Mouse (Mus musculus): ENCODE data around the gene Abhd17a. TPM values are rescaled to one million over a fixed set of nuclear protein-coding genes. Genes with fewer than 3 reads are reported as not detected.

Abhd17a gene
- polyA plus RNA-seq, 1 experiment = 310 TPM

DNA sequence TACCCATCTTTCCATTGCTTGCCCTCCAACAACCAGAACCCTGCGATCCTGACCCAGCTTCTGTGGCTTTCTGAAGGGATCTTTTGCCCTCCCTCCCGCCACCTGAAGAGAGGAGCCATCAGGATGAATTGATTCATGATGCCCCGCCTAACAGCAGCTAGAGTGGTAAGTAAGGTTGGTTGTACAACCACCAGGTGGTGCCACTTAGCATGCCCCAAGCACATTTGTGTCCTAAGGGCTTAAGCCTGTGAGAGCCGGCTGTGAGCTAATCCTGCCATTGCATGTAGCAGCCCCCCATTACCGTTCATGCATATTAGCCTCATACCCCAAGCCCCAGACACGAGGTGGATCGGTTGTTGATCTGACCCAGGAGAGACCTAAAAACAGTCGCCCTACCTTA, 11.2 kb downstream of the Abhd17a start:
- DNase-seq = peak; percentile 72
- peak overlapping the region; percentile 58 for H3K27ac ChIP-seq (ENCODE audit: control insufficient read depth, insufficient read depth, low read length)
- no peaks in the 10 kb centered on the region for H3K36me3 ChIP-seq (ENCODE audit: control insufficient read depth, insufficient read depth, low read length)
- 11% methylated on average over 8 of the region's 8 CpGs for WGBS
- TF ChIP-seq POLR2A (IDR thresholded peaks at IDR 0.05; ENCODE audit: control insufficient read depth, extremely low read depth, insufficient read depth, low read length, poor library complexity) (no peak), CTCF (IDR thresholded peaks at IDR 0.05; ENCODE audit: borderline replicate concordance, control insufficient read depth, extremely low read depth, insufficient read depth, low read length, poor library complexity) (peak; percentile 64; the same call in 1 of the 2 replicates)
- H3K4me1 ChIP-seq (replicated peaks; ENCODE audit: control insufficient read depth, insufficient read depth, low read length) = peaks cover 32% of the 10 kb centered on the region
- H3K4me3 ChIP-seq (ENCODE audit: control insufficient read depth, insufficient read depth, low read length) = no peak overlapping the region
- no peaks in the 10 kb centered on the region for H3K27me3 ChIP-seq (ENCODE audit: control insufficient read depth, insufficient read depth, low read length)

DNA sequence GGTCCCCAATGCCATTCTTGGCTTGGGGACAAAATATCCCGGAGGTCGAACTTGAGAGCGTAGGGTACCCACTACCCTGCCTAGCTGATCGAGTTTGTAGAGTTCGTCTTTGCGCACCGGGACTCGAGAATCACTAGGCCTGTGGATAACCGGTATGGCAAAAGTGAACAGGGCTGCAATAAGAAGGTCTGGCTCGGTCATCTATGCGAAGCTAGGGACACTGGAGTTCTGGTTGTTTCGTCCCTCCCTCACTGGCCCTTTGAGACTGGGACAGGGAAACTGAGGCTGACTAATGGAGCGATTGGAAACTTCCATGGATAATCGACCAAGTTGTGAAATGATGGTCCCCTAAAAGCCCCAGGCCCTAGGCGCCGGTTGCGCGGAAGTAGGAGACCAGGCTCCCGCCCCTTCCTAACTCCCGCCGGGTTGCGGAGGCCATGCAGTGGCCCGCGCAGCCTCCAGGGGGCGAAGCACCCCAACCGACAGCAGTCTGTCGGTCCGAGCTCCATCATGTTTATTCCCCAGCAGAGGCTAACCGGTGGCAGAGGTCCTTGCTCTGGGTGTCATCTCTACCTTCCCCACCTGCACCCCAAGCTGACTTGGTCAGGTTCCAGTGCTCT, 11.9 kb downstream of the Abhd17a start:
- peak overlapping the region; percentile 75 for H3K4me3 ChIP-seq (ENCODE audit: control insufficient read depth, insufficient read depth, low read length)
- no peaks in the 10 kb centered on the region for H3K27me3 ChIP-seq (ENCODE audit: control insufficient read depth, insufficient read depth, low read length)
- H3K27ac ChIP-seq (ENCODE audit: control insufficient read depth, insufficient read depth, low read length) = peak overlapping the region; percentile 70
- peak; percentile 88 for DNase-seq
- WGBS = under 1% methylated on average over 29 of the region's 29 CpGs
- TF ChIP-seq POLR2A (IDR thresholded peaks at IDR 0.05; ENCODE audit: control insufficient read depth, extremely low read depth, insufficient read depth, low read length, poor library complexity) (peak; percentile 49; the same call in 1 of the 2 replicates), CTCF (IDR thresholded peaks at IDR 0.05; ENCODE audit: borderline replicate concordance, control insufficient read depth, extremely low read depth, insufficient read depth, low read length, poor library complexity) (peak; percentile 98)
- H3K36me3 ChIP-seq (ENCODE audit: control insufficient read depth, insufficient read depth, low read length) = no peaks in the 10 kb centered on the region
- H3K4me1 ChIP-seq (replicated peaks; ENCODE audit: control insufficient read depth, insufficient read depth, low read length) = peaks cover 32% of the 10 kb centered on the region

DNA sequence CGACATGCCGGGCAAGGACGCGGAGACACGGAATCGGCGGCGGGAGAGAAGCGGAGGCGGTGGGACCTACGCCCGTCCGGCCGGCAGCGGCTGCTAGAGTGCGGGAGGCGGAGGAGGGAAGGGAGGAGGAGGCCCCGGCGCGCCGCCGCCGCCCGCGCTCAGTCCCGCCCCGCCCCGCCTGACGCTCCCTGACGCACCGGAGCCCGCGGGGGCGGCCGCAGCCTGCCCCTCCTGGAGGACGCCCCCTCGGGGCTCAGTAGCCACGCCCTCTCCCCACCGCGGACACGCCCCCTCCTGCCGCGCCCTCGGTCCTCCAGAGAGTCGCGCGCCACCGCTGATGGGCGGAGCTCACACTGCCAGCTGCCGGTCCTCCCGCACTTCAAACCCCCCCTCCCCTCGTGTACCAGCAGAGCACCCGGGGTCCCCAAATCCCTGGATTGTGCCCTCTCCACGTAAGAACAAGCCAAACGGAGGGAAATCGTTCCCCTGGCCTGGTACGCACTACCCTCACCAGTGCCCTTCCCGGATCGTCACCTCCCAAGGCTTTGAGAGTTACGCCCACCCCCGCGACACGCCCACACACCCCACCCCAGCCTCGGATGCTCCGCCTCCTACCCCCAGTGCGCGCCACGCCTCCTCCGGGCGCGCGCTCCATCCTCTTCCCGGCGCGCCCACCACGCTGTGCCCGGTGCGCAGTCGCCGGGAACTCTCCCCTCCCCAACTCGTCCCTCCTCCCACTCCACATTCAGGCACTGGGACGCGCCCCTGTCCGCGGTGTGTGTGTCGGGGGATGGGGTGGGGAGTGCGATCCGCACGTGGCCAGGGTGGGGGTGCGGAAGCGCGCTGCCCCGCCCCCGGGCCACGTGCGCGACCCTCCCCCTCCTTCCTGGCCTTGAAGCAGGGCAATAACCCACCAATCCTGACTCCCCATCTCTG, 12.7 kb downstream of the Abhd17a start, which contains the start of gene Klf16:
Klf16 (minus strand) TSS at position 127 of the 936 bp plus-strand sequence.
- under 1% methylated on average over 82 of the region's 97 CpGs for WGBS
- TF ChIP-seq CTCF (IDR thresholded peaks at IDR 0.05; ENCODE audit: borderline replicate concordance, control insufficient read depth, extremely low read depth, insufficient read depth, low read length, poor library complexity) = 0 out of 2 replicates have a peak, but pooled peaks have one; percentile 10
- TF ChIP-seq POLR2A (IDR thresholded peaks at IDR 0.05; ENCODE audit: control insufficient read depth, extremely low read depth, insufficient read depth, low read length, poor library complexity) = peak; percentile 14; the same call in 1 of the 2 replicates
- H3K4me3 ChIP-seq (ENCODE audit: control insufficient read depth, insufficient read depth, low read length) = peak within 1 kb of the TSS; percentile 75
- peak; percentile 99 for DNase-seq
- H3K36me3 ChIP-seq (ENCODE audit: control insufficient read depth, insufficient read depth, low read length) = no peaks in the 10 kb centered on the region
- peak within 1 kb of the TSS; percentile 70 for H3K27ac ChIP-seq (ENCODE audit: control insufficient read depth, insufficient read depth, low read length)
- H3K4me1 ChIP-seq (replicated peaks; ENCODE audit: control insufficient read depth, insufficient read depth, low read length) = peaks cover 34% of the 10 kb centered on the region
- no peaks in the 10 kb centered on the region for H3K27me3 ChIP-seq (ENCODE audit: control insufficient read depth, insufficient read depth, low read length)

DNA sequence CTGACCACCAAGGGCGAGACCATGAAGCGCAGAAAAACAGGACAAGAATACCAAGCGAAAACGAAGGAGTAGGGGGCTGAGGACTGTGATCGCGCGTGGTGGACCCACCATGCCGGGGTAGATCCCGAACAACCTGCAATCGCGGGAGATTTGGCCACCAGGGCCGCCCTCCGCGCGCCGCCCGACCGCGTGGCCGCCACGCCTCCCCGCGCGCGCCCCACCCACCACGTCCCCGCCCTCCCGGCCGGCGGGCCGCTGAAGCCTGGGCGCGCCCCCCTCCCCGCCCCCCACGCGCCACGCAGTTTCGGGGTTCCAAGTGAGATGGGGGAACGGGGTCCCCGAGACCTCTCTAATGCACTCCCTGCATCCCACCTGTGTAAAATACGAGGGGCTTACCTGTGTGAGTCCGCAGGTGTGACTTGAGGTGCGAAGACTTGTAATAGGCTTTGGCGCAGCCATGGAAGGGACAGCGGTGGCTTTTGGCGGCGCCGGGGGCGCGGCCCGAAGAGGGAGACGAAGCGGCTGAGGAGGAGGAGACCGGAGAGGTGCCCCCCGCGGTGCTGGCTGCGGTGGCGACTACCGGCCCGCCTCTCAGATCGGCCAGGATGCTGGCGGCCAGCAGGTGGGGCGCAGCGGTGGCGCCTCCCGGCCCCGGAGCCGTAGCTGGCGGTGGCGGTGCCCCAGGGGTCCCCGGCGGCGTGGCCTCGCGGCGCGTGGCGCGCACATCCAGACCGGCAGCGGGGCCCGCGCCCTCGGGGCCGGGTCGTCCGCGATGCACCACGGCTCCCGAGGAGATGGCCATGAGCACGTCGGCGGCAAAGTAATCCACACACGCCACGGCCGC, 13.6 kb downstream of the Abhd17a start:
- no peak for TF ChIP-seq CTCF (IDR thresholded peaks at IDR 0.05; ENCODE audit: borderline replicate concordance, control insufficient read depth, extremely low read depth, insufficient read depth, low read length, poor library complexity)
- TF ChIP-seq POLR2A (IDR thresholded peaks at IDR 0.05; ENCODE audit: control insufficient read depth, extremely low read depth, insufficient read depth, low read length, poor library complexity) = 0 out of 2 replicates have a peak, but pooled peaks have one; percentile 28
- Histone ChIP-seq H3K4me3 (ENCODE audit: control insufficient read depth, insufficient read depth, low read length) (peak overlapping the region; percentile 75), H3K4me1 (replicated peaks; ENCODE audit: control insufficient read depth, insufficient read depth, low read length) (peaks cover 42% of the 10 kb centered on the region), H3K36me3 (ENCODE audit: control insufficient read depth, insufficient read depth, low read length) (no peaks in the 10 kb centered on the region), H3K27me3 (ENCODE audit: control insufficient read depth, insufficient read depth, low read length) (no peaks in the 10 kb centered on the region), H3K27ac (ENCODE audit: control insufficient read depth, insufficient read depth, low read length) (no peak overlapping the region)
- WGBS = under 1% methylated on average over 93 of the region's 96 CpGs
- DNase-seq = peak; percentile 55

DNA sequence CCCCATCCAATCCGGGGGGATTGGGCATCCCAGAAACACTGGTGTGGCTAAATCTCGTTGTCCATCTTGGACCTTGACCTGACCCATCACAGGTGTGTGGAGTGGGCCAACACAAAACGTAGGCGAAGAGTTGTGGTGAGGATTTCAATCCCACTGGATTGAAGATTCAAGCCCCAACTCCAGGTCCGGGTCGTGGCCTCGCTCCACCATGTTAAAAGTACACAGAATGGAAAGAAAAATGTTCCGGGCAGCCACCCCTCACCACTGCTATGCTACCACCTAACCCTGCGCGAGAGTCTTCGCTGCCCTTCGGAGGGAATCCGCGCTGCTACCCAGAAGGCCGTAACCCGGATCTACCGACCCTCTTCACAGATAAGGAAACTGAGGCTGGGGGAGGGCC, 14.2 kb downstream of the Abhd17a start:
- peak overlapping the region; percentile 75 for H3K4me3 ChIP-seq (ENCODE audit: control insufficient read depth, insufficient read depth, low read length)
- 16% methylated on average over 17 of the region's 17 CpGs for WGBS
- H3K27me3 ChIP-seq (ENCODE audit: control insufficient read depth, insufficient read depth, low read length) = no peaks in the 10 kb centered on the region
- TF ChIP-seq POLR2A (IDR thresholded peaks at IDR 0.05; ENCODE audit: control insufficient read depth, extremely low read depth, insufficient read depth, low read length, poor library complexity) (no peak), CTCF (IDR thresholded peaks at IDR 0.05; ENCODE audit: borderline replicate concordance, control insufficient read depth, extremely low read depth, insufficient read depth, low read length, poor library complexity) (no peak)
- peaks cover 48% of the 10 kb centered on the region for H3K4me1 ChIP-seq (replicated peaks; ENCODE audit: control insufficient read depth, insufficient read depth, low read length)
- no peaks in the 10 kb centered on the region for H3K36me3 ChIP-seq (ENCODE audit: control insufficient read depth, insufficient read depth, low read length)
- no peak for DNase-seq
- no peak overlapping the region for H3K27ac ChIP-seq (ENCODE audit: control insufficient read depth, insufficient read depth, low read length)

All from thymus, adult 2 months (tissue).